Comparison of ENCODE assay signal across 15 mouse cellular contexts in the genomic region with DNA sequence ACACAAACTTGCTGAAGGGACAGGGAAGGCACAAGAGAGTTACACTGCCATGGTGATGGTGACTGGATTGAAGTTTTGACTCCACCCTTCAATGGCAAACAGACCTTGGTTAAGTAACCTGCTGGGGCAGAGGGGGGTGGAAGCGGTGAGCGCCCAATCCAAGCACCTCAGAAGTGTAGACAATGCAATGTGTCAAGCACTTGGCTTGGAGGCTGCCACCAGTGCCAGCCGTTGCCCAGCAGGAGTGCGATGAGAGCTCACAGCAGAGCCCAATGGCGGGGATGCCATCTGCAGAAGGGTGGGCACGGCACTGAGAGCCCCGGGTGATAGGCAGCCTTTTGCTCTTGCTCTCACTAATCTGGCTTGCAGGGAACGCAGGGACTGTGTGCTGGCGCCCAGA. TPM values are rescaled to one million over a fixed set of nuclear protein-coding genes. Genes with fewer than 3 reads are reported as not detected.
DNase-seq lines count a peak whose midpoint lies in the region; ATAC-seq and TF ChIP-seq lines count a peak whose summit lies in the region.
"Had no signal": no experiment of that assay in that cellular context is flagged by ENCODE, and none has a peak within 500 bp of the region (broad histone marks: within the 10 kb centered on the region; RNA-seq: fewer than 3 reads in every experiment).

No protein-coding gene starts in this region.

- peak overlapping the region; percentile 29; the same call in 1 of the 2 replicates for H3K4me2 ChIP-seq in hindbrain, postnatal 0 days (ENCODE audit: low read depth, low read length)
- H3K4me2 ChIP-seq in hindbrain, embryonic 14.5 days (replicated peaks): no peak overlapping the region
- 0 out of 2 replicates have a peak overlapping the region, but pooled peaks have one; percentile 94 for H3K4me2 ChIP-seq in embryonic facial prominence, embryonic 13.5 days
- H3K4me2 ChIP-seq: hindbrain, embryonic 13.5 days; liver, embryonic 12.5 days had no signal

- 45% methylated on average over 9 of the region's 9 CpGs for WGBS in hindbrain, postnatal 0 days
- WGBS in hindbrain, embryonic 14.5 days: 73% methylated on average over 9 of the region's 9 CpGs
- 90% methylated on average over 9 of the region's 9 CpGs for WGBS in embryonic facial prominence, embryonic 13.5 days

- H3K4me3 ChIP-seq in hindbrain, postnatal 0 days (ENCODE audit: low read length): no peak overlapping the region
- H3K4me3 ChIP-seq in hindbrain, embryonic 14.5 days (replicated peaks; ENCODE audit: low read length): no peak overlapping the region
- H3K4me3 ChIP-seq in embryonic facial prominence, embryonic 13.5 days: no peak overlapping the region
- H3K4me3 ChIP-seq: hindbrain, embryonic 13.5 days; liver, embryonic 12.5 days had no signal

- DNase-seq in cerebellum, postnatal 25 days: peak; percentile 31 to 56
- DNase-seq in cerebellum, adult 11 months: no peak
- peak; percentile 42 for DNase-seq in hindbrain, postnatal 0 days (ENCODE audit: low spot score)
- DNase-seq in hindbrain, embryonic 14.5 days (ENCODE audit: low spot score): no peak
- DNase-seq in lung, postnatal 25 days (ENCODE audit: low spot score): peak; percentile 47
- DNase-seq: adrenal gland, postnatal 36 days; gastrocnemius, postnatal 36 days; right cerebral cortex, postnatal 25 days; thymus, adult 18-20 months had no signal

- H3K27ac ChIP-seq in hindbrain, postnatal 0 days: no peak overlapping the region
- no peak overlapping the region for H3K27ac ChIP-seq in hindbrain, embryonic 14.5 days
- no peak overlapping the region for H3K27ac ChIP-seq in embryonic facial prominence, embryonic 13.5 days
- H3K27ac ChIP-seq: hindbrain, embryonic 13.5 days; liver, embryonic 12.5 days had no signal

- H3K36me3 ChIP-seq in hindbrain, postnatal 0 days (ENCODE audit: insufficient read depth, low read length): no peaks in the 10 kb centered on the region
- H3K36me3 ChIP-seq in hindbrain, embryonic 14.5 days (replicated peaks; ENCODE audit: control insufficient read depth, insufficient read depth): no peaks in the 10 kb centered on the region
- no peaks in the 10 kb centered on the region for H3K36me3 ChIP-seq in embryonic facial prominence, embryonic 13.5 days
- H3K36me3 ChIP-seq: G1E; hindbrain, embryonic 13.5 days; liver, embryonic 12.5 days had no signal

- H3K9ac ChIP-seq in hindbrain, postnatal 0 days (replicated peaks; ENCODE audit: low read length): no peak overlapping the region
- H3K9ac ChIP-seq in hindbrain, embryonic 14.5 days: no peak overlapping the region
- H3K9ac ChIP-seq in embryonic facial prominence, embryonic 13.5 days: no peak overlapping the region; the same call in 1 of the 2 replicates
- H3K9ac ChIP-seq: hindbrain, embryonic 13.5 days; liver, embryonic 12.5 days had no signal

- peaks cover 19% of the 10 kb centered on the region; the same call in 1 of the 2 replicates for H3K4me1 ChIP-seq in hindbrain, postnatal 0 days (ENCODE audit: insufficient read depth, low read length)
- H3K4me1 ChIP-seq in hindbrain, embryonic 14.5 days (replicated peaks; ENCODE audit: control insufficient read depth, insufficient read depth, low read length): peaks cover 13% of the 10 kb centered on the region
- H3K4me1 ChIP-seq in embryonic facial prominence, embryonic 13.5 days: peaks cover 58% of the 10 kb centered on the region

- no peak for TF ChIP-seq CTCF in hindbrain, postnatal 0 days (IDR thresholded peaks at IDR 0.05; ENCODE audit: low read depth)

- ATAC-seq in hindbrain, postnatal 0 days: no peak
- ATAC-seq in hindbrain, embryonic 14.5 days (ENCODE audit: low FRiP score): no peak
- no peak for ATAC-seq in embryonic facial prominence, embryonic 13.5 days (ENCODE audit: insufficient number of reproducible peaks, insufficient read depth, low FRiP score, low TSS enrichment, low read depth)
- ATAC-seq in megakaryocyte, adult 5-6 weeks (ENCODE audit: poor library complexity, severe bottlenecking): no peak
- ATAC-seq: liver, embryonic 12.5 days had no signal

- no peaks in the 10 kb centered on the region for H3K9me3 ChIP-seq in hindbrain, postnatal 0 days (ENCODE audit: low read length)
- no peaks in the 10 kb centered on the region for H3K9me3 ChIP-seq in hindbrain, embryonic 14.5 days (ENCODE audit: control insufficient read depth, low read length)
- no peaks in the 10 kb centered on the region for H3K9me3 ChIP-seq in embryonic facial prominence, embryonic 13.5 days
- H3K9me3 ChIP-seq: G1E; hindbrain, embryonic 13.5 days; liver, embryonic 12.5 days had no signal

- H3K27me3 ChIP-seq in hindbrain, postnatal 0 days (ENCODE audit: insufficient read depth, low read length): peaks cover 6% of the 10 kb centered on the region; the same call in 1 of the 2 replicates
- H3K27me3 ChIP-seq in hindbrain, embryonic 14.5 days (ENCODE audit: control insufficient read depth, insufficient read depth, low read length): peaks cover 34% of the 10 kb centered on the region
- peaks cover 18% of the 10 kb centered on the region for H3K27me3 ChIP-seq in embryonic facial prominence, embryonic 13.5 days

RNA-seq across cellular contexts. Expression of a gene that starts 2.6 kb away (rescaled TPM):
- 13.7 and 18.4 TPM in 2 replicates for total RNA-seq in hindbrain, postnatal 0 days (2014; rRNA removed)
- 8.9 and 9.2 TPM in 2 replicates for polyA plus RNA-seq in hindbrain, postnatal 0 days (2015; fragmentation: Nextera tagmentation; extraction: Ambion mirVana)
- polyA plus RNA-seq in hindbrain, embryonic 14.5 days (2014; fragmentation: Nextera tagmentation; extraction: Ambion mirVana): 7.0 and 7.2 TPM in 2 replicates
- 12.2 and 13.5 TPM in 2 replicates for polyA plus RNA-seq in embryonic facial prominence, embryonic 13.5 days (2015; fragmentation: Nextera tagmentation; extraction: Ambion mirVana)
- 0.11 TPM in 1 of 2 replicates, not detected in the other for total RNA-seq in megakaryocyte, adult 5-6 weeks (2015)
- total RNA-seq in megakaryocyte, adult 5-6 weeks (2017): 0.22 TPM in 1 of 2 replicates, not detected in the other
- total RNA-seq: G1E; monocyte, adult 5-6 weeks had no signal

RNA-seq across cellular contexts. Expression of a gene that starts 56.6 kb away (rescaled TPM):
- total RNA-seq in hindbrain, postnatal 0 days (2014; rRNA removed): 15.0 and 16.9 TPM in 2 replicates
- polyA plus RNA-seq in hindbrain, postnatal 0 days (2015; fragmentation: Nextera tagmentation; extraction: Ambion mirVana): 3.0 and 3.4 TPM in 2 replicates
- polyA plus RNA-seq in hindbrain, embryonic 14.5 days (2014; fragmentation: Nextera tagmentation; extraction: Ambion mirVana): 3.1 and 3.2 TPM in 2 replicates
- 7.0 and 8.0 TPM in 2 replicates for polyA plus RNA-seq in embryonic facial prominence, embryonic 13.5 days (2015; fragmentation: Nextera tagmentation; extraction: Ambion mirVana)
- total RNA-seq in megakaryocyte, adult 5-6 weeks (2015): 14.4 and 16.1 TPM in 2 replicates
- 26.1 and 32.7 TPM in 2 replicates for total RNA-seq in megakaryocyte, adult 5-6 weeks (2017)

Comparison
In these comparisons a context has a peak if more than half of its experiments do, and no peak if none do; other contexts are left out.
1. DNase-seq: peak in cerebellum, postnatal 25 days (2 of 2), hindbrain, postnatal 0 days (single experiment) and lung, postnatal 25 days (single experiment); none in cerebellum, adult 11 months (single experiment) and hindbrain, embryonic 14.5 days (single experiment).